Mouse (Mus musculus) thymus, adult 2 months (tissue): Measurements from ENCODE around the gene Gzmk. TPM values are rescaled to one million over a fixed set of nuclear protein-coding genes. Genes with fewer than 3 reads are reported as not detected.

Experiments used
- DNase-seq: peaks from one replicate; pipeline ENCODE4 v3.0.0; 2021
- H3K27ac ChIP-seq: fragments of 200-500 bp; 2 replicates; pipeline ENCODE4 v1.5.1; 2012; ENCODE audit warnings: low read length, control low read depth; ENCODE audit not compliant: control insufficient read depth, insufficient read depth
- H3K27me3 ChIP-seq: fragments of 200-500 bp; 2 replicates; pipeline ENCODE4 v1.6.1; 2012; ENCODE audit warnings: mild to moderate bottlenecking, low read length, moderate library complexity, mixed read lengths; ENCODE audit not compliant: control insufficient read depth, insufficient read depth
- H3K36me3 ChIP-seq: fragments of 200-500 bp; 2 replicates; pipeline ENCODE4 v1.6.1; 2012; ENCODE audit warnings: mild to moderate bottlenecking, low read length, moderate library complexity; ENCODE audit not compliant: control insufficient read depth, insufficient read depth
- H3K4me1 ChIP-seq: fragments of 200-500 bp; replicated peaks from 2 replicates; pipeline ENCODE4 v1.6.1; 2012; ENCODE audit warnings: low read length; ENCODE audit not compliant: control insufficient read depth, insufficient read depth
- H3K4me3 ChIP-seq: fragments of 200-500 bp; 2 replicates; pipeline ENCODE4 v1.5.1; 2012; ENCODE audit warnings: mild to moderate bottlenecking, low read length, control low read depth, moderate library complexity; ENCODE audit not compliant: control insufficient read depth, insufficient read depth
- CTCF ChIP-seq: fragments of 200-500 bp; IDR thresholded peaks from 2 replicates; pipeline ENCODE4 v1.5.1; 2012; ENCODE audit warnings: mild to moderate bottlenecking, control low read depth, low read length, moderate library complexity, borderline replicate concordance; ENCODE audit not compliant: control insufficient read depth, poor library complexity, insufficient read depth; ENCODE audit errors: extremely low read depth
- POLR2A ChIP-seq: fragments of 200-500 bp; IDR thresholded peaks from 2 replicates; pipeline ENCODE4 v1.6.1; 2012; ENCODE audit warnings: mild to moderate bottlenecking, low read length, control low read depth, moderate library complexity; ENCODE audit not compliant: control insufficient read depth, poor library complexity, insufficient read depth; ENCODE audit errors: extremely low read depth
- WGBS: fragments of 180-500 bp; shearing (Covaris S2); methylation state at CpG from one replicate; pipeline ENCODE4 v1.1.7; 2018; 5-methylcytosine and 5-hydroxymethylcytosine counted together
- polyA plus RNA-seq: library from polyadenylated mRNA; depleted of rRNA; stranded (reverse); fragments of >200 nt; gene quantifications from 2 replicates; pipeline ENCODE4 v1.2.3, GENCODE M21; 2012

Gene Gzmk
- polyA plus RNA-seq, 1 experiment, result 0.20 TPM

DNA sequence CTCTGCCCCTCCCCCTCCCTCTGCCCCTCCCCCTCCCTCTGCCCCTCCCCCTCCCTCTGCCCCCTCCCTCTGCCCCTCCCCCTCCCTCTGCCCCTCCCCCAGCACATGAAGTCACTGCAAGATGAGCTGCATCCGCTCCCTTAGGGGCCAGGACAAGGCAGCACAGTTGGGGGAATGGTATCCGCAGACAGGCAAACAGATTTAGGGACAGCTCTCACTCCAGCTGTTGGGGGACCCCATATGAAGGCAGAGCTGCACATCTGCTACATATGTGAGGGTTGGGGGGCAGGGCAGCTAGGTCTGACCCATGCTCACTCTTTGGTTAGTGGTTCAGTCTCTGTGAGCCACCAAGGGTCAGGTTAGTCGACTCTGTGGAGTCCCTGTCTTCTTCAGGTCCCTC lies 26.4 kb downstream of the Gzmk start:
- H3K36me3 ChIP-seq, result no peaks in the 10 kb centered on the region
- H3K4me1 ChIP-seq, result peaks cover 15% of the 10 kb centered on the region
- WGBS, result 69% methylated on average over 2 of the region's 3 CpGs
- DNase-seq, result no peak
- H3K4me3 ChIP-seq, result no peak overlapping the region
- no peaks in the 10 kb centered on the region for H3K27me3 ChIP-seq
- H3K27ac ChIP-seq, result no peak overlapping the region
- TF ChIP-seq POLR2A (no peak), CTCF (no peak)

DNA sequence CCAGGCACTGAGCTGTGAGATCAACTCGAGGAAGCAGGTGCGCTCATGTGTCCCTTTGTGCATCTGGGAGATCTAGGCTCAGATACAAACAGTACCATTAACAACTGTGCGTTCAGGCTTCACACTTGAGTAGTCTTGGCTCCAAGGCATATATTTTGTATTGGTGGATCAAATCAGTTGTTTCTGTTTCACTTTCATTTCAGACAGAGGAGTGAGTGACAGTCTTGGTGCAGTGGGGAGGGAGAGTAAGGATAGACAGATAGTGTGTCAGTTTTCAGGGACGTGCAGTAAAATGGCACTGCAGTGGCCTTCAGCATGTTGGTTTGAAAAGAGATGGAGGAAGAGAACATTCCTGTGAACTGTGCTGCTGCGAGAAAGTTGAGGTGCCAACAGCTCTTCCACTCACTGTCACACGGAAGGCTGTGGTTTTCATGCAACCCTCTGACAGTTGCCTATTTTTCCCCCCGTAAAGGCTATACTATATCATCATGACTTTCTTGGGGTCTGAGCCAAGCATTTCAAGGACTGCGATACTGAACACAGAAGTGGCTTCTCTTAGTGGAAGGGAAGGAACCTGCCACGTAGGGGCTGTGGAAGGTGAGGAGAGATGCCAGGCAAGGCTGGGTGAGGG lies 27.7 kb downstream of the Gzmk start:
- DNase-seq, result peak; percentile 25
- Histone ChIP-seq H3K36me3 (no peaks in the 10 kb centered on the region), H3K4me1 (peaks cover 15% of the 10 kb centered on the region), H3K27me3 (no peaks in the 10 kb centered on the region), H3K27ac (peak overlapping the region; percentile 63), H3K4me3 (peak overlapping the region; percentile 14)
- no peak for TF ChIP-seq CTCF
- TF ChIP-seq POLR2A, result no peak
- 3% methylated on average over 9 of the region's 9 CpGs for WGBS

DNA sequence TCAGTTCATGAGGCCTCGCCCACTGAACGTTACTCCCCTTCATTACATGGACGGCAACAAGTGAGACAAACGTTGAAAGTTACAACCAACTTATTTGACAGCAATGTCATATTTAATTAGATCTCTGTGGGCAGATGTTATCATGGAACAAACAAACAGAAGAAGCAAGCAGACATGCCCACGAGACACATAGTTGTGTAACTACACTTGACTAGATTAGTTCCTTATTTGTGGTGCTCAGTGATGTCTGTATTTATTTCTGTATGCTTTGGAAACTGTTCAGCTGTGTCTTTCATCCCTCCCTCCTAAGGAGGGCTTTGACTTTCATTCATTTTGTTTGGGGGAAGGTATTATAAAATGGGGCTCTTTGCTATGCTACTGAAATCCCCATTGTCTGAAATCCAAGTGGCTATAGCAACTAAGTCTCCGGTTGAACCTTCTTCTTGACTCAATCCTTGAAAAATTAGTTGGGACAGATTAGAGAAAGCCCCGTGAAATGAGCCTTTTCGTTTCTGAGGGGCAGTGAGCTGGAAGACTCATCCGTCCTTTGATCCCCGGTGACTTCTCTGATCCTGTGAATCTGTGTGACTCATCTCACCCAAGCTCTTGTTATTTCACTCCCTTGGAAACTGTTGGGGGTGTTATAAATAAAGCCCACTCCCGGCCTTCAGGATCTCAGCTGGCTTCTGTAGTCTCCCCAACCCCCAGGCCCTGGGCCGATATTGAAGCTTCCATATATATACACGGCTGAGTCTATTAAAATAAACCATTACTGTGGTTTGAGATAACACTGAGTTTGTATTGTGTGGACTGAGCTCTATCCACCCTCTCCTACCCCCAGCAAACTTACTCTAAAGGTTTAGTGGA lies 28.7 kb downstream of the Gzmk start:
- H3K36me3 ChIP-seq, result no peaks in the 10 kb centered on the region
- no peak overlapping the region for H3K4me3 ChIP-seq
- WGBS, result 91% methylated on average over 13 of the region's 13 CpGs
- no peak for DNase-seq
- no peak overlapping the region for H3K27ac ChIP-seq
- H3K27me3 ChIP-seq, result no peaks in the 10 kb centered on the region
- TF ChIP-seq POLR2A (no peak), CTCF (no peak)
- peaks cover 15% of the 10 kb centered on the region for H3K4me1 ChIP-seq

DNA sequence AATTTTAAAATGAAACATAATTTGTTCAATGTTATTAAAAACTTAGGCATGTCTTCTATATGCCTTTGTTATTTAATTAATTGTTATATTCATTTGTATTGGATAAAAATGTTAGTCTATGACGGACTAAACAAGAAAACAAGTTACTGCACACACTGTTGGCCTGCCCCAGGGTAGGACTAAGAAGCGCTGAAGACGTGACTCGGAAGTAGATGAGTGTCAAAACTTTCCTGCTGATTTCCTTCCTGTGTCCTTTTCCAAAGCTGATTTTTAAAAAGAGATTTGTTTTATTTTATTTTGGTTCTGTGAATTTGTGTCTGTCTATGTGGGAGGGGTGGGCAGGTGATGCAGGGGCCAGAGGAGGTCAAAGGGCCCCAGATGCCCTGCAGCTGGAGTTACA lies 42.0 kb downstream of the Gzmk start:
- 95% methylated on average over 4 of the region's 4 CpGs for WGBS
- no peak for TF ChIP-seq POLR2A
- TF ChIP-seq CTCF, result no peak
- no peak overlapping the region for H3K4me3 ChIP-seq
- no peak for DNase-seq
- H3K36me3 ChIP-seq, result no peaks in the 10 kb centered on the region
- H3K4me1 ChIP-seq, result no peaks in the 10 kb centered on the region
- no peaks in the 10 kb centered on the region for H3K27me3 ChIP-seq
- H3K27ac ChIP-seq, result no peak overlapping the region

DNA sequence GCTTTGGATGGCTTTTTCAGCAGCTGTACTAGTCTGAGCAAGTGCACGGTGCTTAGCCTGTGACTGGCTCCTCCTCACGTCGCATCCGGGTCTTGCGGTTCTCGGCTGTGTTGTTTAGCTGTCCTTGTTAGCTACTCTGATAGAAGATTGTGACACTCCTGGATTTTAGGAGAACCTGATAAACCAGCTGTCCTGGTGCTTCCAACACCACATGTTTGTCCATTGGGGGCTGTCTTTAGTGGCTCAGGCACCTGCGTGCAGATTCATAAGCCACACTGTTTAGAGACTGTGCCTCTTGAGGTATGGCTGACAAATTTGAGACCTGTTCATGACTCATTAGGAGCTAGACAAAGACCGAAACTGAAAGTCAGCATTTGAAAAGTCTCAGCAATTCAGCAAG lies 42.4 kb downstream of the Gzmk start:
- DNase-seq, result no peak
- H3K36me3 ChIP-seq, result no peaks in the 10 kb centered on the region
- H3K27me3 ChIP-seq, result no peaks in the 10 kb centered on the region
- 95% methylated on average over 8 of the region's 8 CpGs for WGBS
- no peaks in the 10 kb centered on the region for H3K4me1 ChIP-seq
- no peak overlapping the region for H3K4me3 ChIP-seq
- TF ChIP-seq CTCF, result no peak
- no peak for TF ChIP-seq POLR2A
- H3K27ac ChIP-seq, result no peak overlapping the region

DNA sequence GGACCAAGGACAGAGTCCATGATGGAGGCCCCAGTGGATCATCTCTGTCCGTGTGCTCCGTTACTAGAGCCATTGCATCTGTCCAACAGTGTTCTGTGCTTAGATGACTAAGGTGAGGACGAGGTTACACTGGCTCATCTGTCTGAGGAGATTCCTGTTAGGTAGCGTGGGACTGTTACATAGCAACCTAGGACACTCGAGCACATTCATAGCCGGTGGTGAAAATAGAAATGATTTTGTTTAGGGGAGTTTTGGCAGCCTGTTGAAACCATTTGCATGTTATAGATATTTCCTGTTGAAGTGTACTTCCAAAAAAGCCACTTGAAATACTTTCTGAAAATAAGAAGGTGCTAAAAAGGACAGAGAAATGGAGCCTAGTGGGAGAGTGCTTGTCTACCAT lies 51.5 kb downstream of the Gzmk start:
- H3K36me3 ChIP-seq, result no peaks in the 10 kb centered on the region
- 91% methylated on average over 6 of the region's 6 CpGs for WGBS
- H3K4me3 ChIP-seq, result no peak overlapping the region
- no peak overlapping the region for H3K27ac ChIP-seq
- no peak for DNase-seq
- H3K27me3 ChIP-seq, result no peaks in the 10 kb centered on the region
- TF ChIP-seq CTCF (no peak), POLR2A (no peak)
- H3K4me1 ChIP-seq, result peaks cover 7% of the 10 kb centered on the region

DNA sequence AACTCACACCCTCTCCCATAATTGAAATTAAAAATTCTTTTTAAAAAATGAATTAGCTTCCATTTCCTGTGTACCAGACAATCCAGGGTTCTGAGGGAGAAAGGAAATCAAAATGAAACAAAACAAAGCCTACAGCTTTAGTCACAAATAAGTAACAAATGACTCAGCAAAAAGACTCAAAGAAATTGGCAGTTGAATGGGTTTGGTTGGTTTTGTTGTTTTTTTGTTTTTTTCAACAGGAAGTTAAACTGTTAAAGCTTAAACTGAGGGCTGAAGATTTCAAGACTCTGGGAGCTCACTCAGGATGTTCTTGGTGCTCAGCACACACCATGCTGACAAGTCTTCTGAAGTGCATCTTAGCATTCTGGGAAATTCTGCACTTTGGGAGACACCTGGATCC lies 55.5 kb downstream of the Gzmk start:
- Histone ChIP-seq H3K36me3 (no peaks in the 10 kb centered on the region), H3K4me1 (peaks cover 7% of the 10 kb centered on the region), H3K27ac (peak overlapping the region; percentile 87), H3K4me3 (no peak overlapping the region), H3K27me3 (no peaks in the 10 kb centered on the region)
- DNase-seq, result no peak
- TF ChIP-seq POLR2A, result no peak
- no peak for TF ChIP-seq CTCF
